Mouse (Mus musculus): Measurements from ENCODE around the gene Gm4297. TPM values are rescaled to one million over a fixed set of nuclear protein-coding genes. Genes with fewer than 3 reads are reported as not detected.
"Not testable (repeated sequence)": the region's sequence is repeated elsewhere in the genome, so short reads cannot be mapped to it uniquely, and the experiment has no call there.

Gm4297 gene
- total RNA-seq (2022), result not detected

DNA sequence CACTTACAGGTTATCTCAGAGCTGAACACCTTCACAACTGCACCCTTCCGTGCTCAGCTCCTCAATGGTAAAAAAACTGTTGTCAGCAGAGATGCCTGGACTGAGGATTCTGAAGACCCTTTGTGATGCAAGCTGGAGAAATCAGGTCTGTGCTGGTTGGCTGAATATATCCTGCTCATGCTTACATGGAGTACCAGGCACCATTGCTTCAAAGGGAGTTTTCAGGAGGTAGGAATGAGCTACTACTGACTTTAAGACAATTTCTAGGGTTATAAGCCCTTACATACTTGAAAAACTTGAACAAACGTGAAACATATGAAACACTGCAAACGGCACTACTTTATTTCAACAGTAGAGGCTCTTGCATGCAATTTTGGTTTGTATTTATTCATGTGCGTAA is at the start of gene Gm4297:
TSS of gene Gm4297 (minus strand) at position 101 of the 400 bp plus-strand sequence.
- not testable (repeated sequence) for DNase-seq

Small RNA genes lying within 50 kb of the gene (microRNA-seq; reads per million reads assigned to microRNA genes)
- gene Gm27839, result 0 reads per million in 2 experiments
- gene Gm27910, result 0 reads per million in 2 experiments

Other genes starting within 250 kb of the Gm4297 start
- not detected for gene Gm5934, start 74.1 kb downstream of the Gm4297 start, total RNA-seq (2022)
- gene Gm5935, start 200.3 kb upstream of the Gm4297 start, total RNA-seq (2022), result not detected

Data from adrenal gland, adult 8-10 months (tissue).